Mouse (Mus musculus) heart, adult 2 months (tissue): ENCODE measurements around the gene Narfl. TPM values are rescaled to one million over a fixed set of nuclear protein-coding genes. Genes with fewer than 3 reads are reported as not detected.

Experiments
- DNase-seq, 2 experiments: peaks; one replicate each; pipeline ENCODE4 v3.0.0; 2021
- H3K27ac ChIP-seq: fragments of 200-600 bp; 2 replicates; pipeline ENCODE4 v1.8.1; 2022
- H3K27me3 ChIP-seq: fragments of 200-500 bp; 2 replicates; pipeline ENCODE4 v1.6.1; 2012; ENCODE audit warnings: mild to moderate bottlenecking, low read length, inconsistent platforms, mixed read lengths; ENCODE audit not compliant: control insufficient read depth, insufficient read depth
- H3K36me3 ChIP-seq: fragments of 200-500 bp; 2 replicates; pipeline ENCODE4 v1.6.1; 2012; ENCODE audit warnings: low read length, inconsistent platforms; ENCODE audit not compliant: control insufficient read depth, insufficient read depth
- H3K4me1 ChIP-seq: fragments of 200-500 bp; 2 replicates; pipeline ENCODE4 v1.6.1; 2011; ENCODE audit warnings: low read length; ENCODE audit not compliant: control insufficient read depth, insufficient read depth
- H3K4me3 ChIP-seq: fragments of 200-600 bp; 2 replicates; pipeline ENCODE4 v1.8.1; 2022
- H3K79me2 ChIP-seq: fragments of 200-500 bp; replicated peaks from 2 replicates; pipeline ENCODE4 v1.6.1; 2012; ENCODE audit warnings: mild to moderate bottlenecking, inconsistent platforms, low read length, moderate library complexity, mixed read lengths; ENCODE audit not compliant: control insufficient read depth, insufficient read depth
- H3K9ac ChIP-seq: fragments of 200-500 bp; 2 replicates; pipeline ENCODE4 v1.6.1; 2012; ENCODE audit warnings: low read depth, mild to moderate bottlenecking, control low read depth, inconsistent platforms, low read length, mixed read lengths
- CTCF ChIP-seq: fragments of 200-600 bp; IDR thresholded peaks from 2 replicates; pipeline ENCODE4 v1.8.1; 2022; ENCODE audit warnings: antibody characterized with exemption, mild to moderate bottlenecking, moderate library complexity
- EP300 ChIP-seq: fragments of 200-500 bp; IDR thresholded peaks from 2 replicates; pipeline ENCODE4 v1.6.1; 2011; ENCODE audit warnings: low read depth, low read length, control low read depth; ENCODE audit not compliant: insufficient read depth
- POLR2A ChIP-seq: fragments of 200-500 bp; IDR thresholded peaks from 2 replicates; pipeline ENCODE4 v1.6.1; 2011; ENCODE audit warnings: mild to moderate bottlenecking, low read depth, low read length, control low read depth; ENCODE audit not compliant: insufficient read depth
- WGBS: fragments of 180-500 bp; shearing (Covaris S2); methylation state at CpG from one replicate; pipeline ENCODE4 v1.1.7; 2018; 5-methylcytosine and 5-hydroxymethylcytosine counted together
- intact Hi-C: fragments of 180-260 bp; cut with DNase I; formaldehyde crosslinking; loops from one replicate; pipeline ENCODE4 v1.15.1; 2025
- polyA plus RNA-seq: library from polyadenylated mRNA; depleted of rRNA; stranded (reverse); fragments of >200 nt; gene quantifications from 2 replicates; pipeline ENCODE4 v1.2.3, GENCODE M21; 2012
- total RNA-seq, 2 experiments: library from RNA; stranded (reverse); gene quantifications; 2 replicates each; pipeline ENCODE4 v1.2.3; 2021

Gene Narfl
- total and polyA plus RNA-seq, 3 experiments = 36.4 to 45.1 (median 42.1) TPM

GRCm38 (mm10) chr17:25809606-25810340, 36.2 kb downstream of the Narfl start:
- no peak for DNase-seq
- Histone ChIP-seq H3K4me3 (peak overlapping the region; percentile 46), H3K27ac (no peak overlapping the region), H3K27me3 (no peaks in the 10 kb centered on the region), H3K36me3 (no peaks in the 10 kb centered on the region), H3K79me2 (no peaks in the 10 kb centered on the region), H3K9ac (peak overlapping the region; percentile 28), H3K4me1 (no peaks in the 10 kb centered on the region; the same call in 1 of the 2 replicates)
- WGBS = 16% methylated on average over 24 of the region's 25 CpGs
- intact Hi-C loops = no loop called here
- TF ChIP-seq POLR2A = no peak
- no peak for TF ChIP-seq EP300
- TF ChIP-seq CTCF = no peak

GRCm38 (mm10) chr17:25810890-25811289, 37.3 kb downstream of the Narfl start:
- H3K4me3 ChIP-seq = no peak overlapping the region
- no peaks in the 10 kb centered on the region for H3K36me3 ChIP-seq
- H3K79me2 ChIP-seq = no peaks in the 10 kb centered on the region
- H3K4me1 ChIP-seq = no peaks in the 10 kb centered on the region; the same call in 1 of the 2 replicates
- 70% methylated on average over 4 of the region's 4 CpGs for WGBS
- no peak for DNase-seq
- intact Hi-C loops = no loop called here
- H3K27ac ChIP-seq = no peak overlapping the region
- H3K27me3 ChIP-seq = no peaks in the 10 kb centered on the region
- no peak overlapping the region for H3K9ac ChIP-seq
- TF ChIP-seq POLR2A (no peak), EP300 (no peak), CTCF (no peak)

- intact Hi-C loops = no loop called here
- WGBS = 1% methylated on average over 20 of the region's 20 CpGs
- H3K9ac ChIP-seq = no peak overlapping the region
- H3K27me3 ChIP-seq = no peaks in the 10 kb centered on the region
- H3K79me2 ChIP-seq = no peaks in the 10 kb centered on the region
- no peak overlapping the region for H3K4me3 ChIP-seq
- H3K27ac ChIP-seq = no peak overlapping the region
- no peaks in the 10 kb centered on the region; the same call in 1 of the 2 replicates for H3K4me1 ChIP-seq
- peak; percentile 71 to 82 for DNase-seq
- no peaks in the 10 kb centered on the region for H3K36me3 ChIP-seq
- TF ChIP-seq CTCF (peak; percentile 64), POLR2A (no peak), EP300 (0 out of 2 replicates have a peak, but pooled peaks have one; percentile 28)
Measured at GRCm38 (mm10) chr17:25813471-25813870, 39.9 kb downstream of the Narfl start.

- intact Hi-C loops = no loop called here
- WGBS = 75% methylated on average over 11 of the region's 11 CpGs
- DNase-seq = no peak
- TF ChIP-seq EP300 = no peak
- no peak for TF ChIP-seq CTCF
- no peak for TF ChIP-seq POLR2A
- Histone ChIP-seq H3K9ac (no peak overlapping the region), H3K27ac (no peak overlapping the region), H3K27me3 (peaks cover 10% of the 10 kb centered on the region), H3K4me1 (no peaks in the 10 kb centered on the region), H3K36me3 (no peaks in the 10 kb centered on the region), H3K4me3 (no peak overlapping the region), H3K79me2 (no peaks in the 10 kb centered on the region)
Measured at GRCm38 (mm10) chr17:25817662-25818061, 44.1 kb downstream of the Narfl start.

- intact Hi-C loops = no loop called here
- Histone ChIP-seq H3K9ac (no peak overlapping the region), H3K79me2 (no peaks in the 10 kb centered on the region), H3K27me3 (peaks cover 10% of the 10 kb centered on the region), H3K27ac (no peak overlapping the region), H3K36me3 (no peaks in the 10 kb centered on the region), H3K4me3 (no peak overlapping the region), H3K4me1 (peaks cover 3% of the 10 kb centered on the region)
- no peak for TF ChIP-seq EP300
- 5% methylated on average over 46 of the region's 46 CpGs for WGBS
- peak in 1 of 2 experiments; percentile 30 for DNase-seq
Measured at GRCm38 (mm10) chr17:25818851-25819780, 45.5 kb downstream of the Narfl start.

GRCm38 (mm10) chr17:25823452-25823851, 49.9 kb downstream of the Narfl start, which contains the start of gene Wdr24:
Gene Wdr24, plus strand, starts transcription at chr17:25823627.
- peaks cover 10% of the 10 kb centered on the region for H3K27me3 ChIP-seq
- no peaks in the 10 kb centered on the region for H3K36me3 ChIP-seq
- TF ChIP-seq CTCF (no peak), EP300 (0 out of 2 replicates have a peak, but pooled peaks have one; percentile 38), POLR2A (peak; percentile 82)
- peak within 1 kb of the TSS; percentile 40 for H3K27ac ChIP-seq
- peak; percentile 79 to 81 for DNase-seq
- H3K4me1 ChIP-seq = peaks cover 8% of the 10 kb centered on the region
- peak within 1 kb of the TSS; percentile 56 for H3K4me3 ChIP-seq
- under 1% methylated on average over 18 of the region's 18 CpGs for WGBS
- intact Hi-C loops = no loop called here
- peak within 1 kb of the TSS; percentile 82 for H3K9ac ChIP-seq
- no peaks in the 10 kb centered on the region for H3K79me2 ChIP-seq
